Mouse (Mus musculus) stomach, adult 2 months (tissue): ENCODE data around the gene Supt5. TPM values are rescaled to one million over a fixed set of nuclear protein-coding genes. Genes with fewer than 3 reads are reported as not detected.

Experiments
- polyA plus RNA-seq: library from polyadenylated mRNA; depleted of rRNA; stranded (reverse); fragments of >200 nt; gene quantifications from 2 replicates; pipeline ENCODE4 v1.2.3, GENCODE M21; 2012; rRNA removed

Supt5 gene
- polyA plus RNA-seq: 52.0 and 56.5 TPM in 2 replicates

GRCm38 (mm10) chr7:28338108-28338998 lies at the start of gene Supt5:
Gene Supt5, minus strand, starts transcription at chr7:28338746.

GRCm38 (mm10) chr7:28380237-28381016 lies 41.9 kb upstream of the Supt5 start, which contains the start of gene Zfp36:
Gene Zfp36, minus strand, starts transcription at chr7:28380253.

GRCm38 (mm10) chr7:28372251-28373108 lies 33.9 kb upstream of the Supt5 start, which contains the start of gene Plekhg2:
Gene Plekhg2, minus strand, starts transcription at chr7:28372599.

GRCm38 (mm10) chr7:28350155-28350883 lies 11.8 kb upstream of the Supt5 start, which contains the start of gene Rps16:
Gene Rps16, plus strand, starts transcription at chr7:28350652.

GRCm38 (mm10) chr7:28311926-28312543 lies 26.5 kb downstream of the Supt5 start, which contains the start of gene Timm50:
Gene Timm50, minus strand, starts transcription at chr7:28312072.

GRCm38 (mm10) chr7:28301616-28302433 lies 36.7 kb downstream of the Supt5 start, which contains the start of gene Dll3:
Gene Dll3, minus strand, starts transcription at chr7:28302238.

GRCm38 (mm10) chr7:28290638-28291590 lies 47.6 kb downstream of the Supt5 start, which contains the start of gene Selenov:
Gene Selenov, minus strand, starts transcription at chr7:28291186.

GRCm38 (mm10) chr7:28277615-28278278 lies 60.8 kb downstream of the Supt5 start, which contains the start of gene Eid2b:
Gene Eid2b, plus strand, starts transcription at chr7:28277739.

GRCm38 (mm10) chr7:28267129-28268041 lies 71.2 kb downstream of the Supt5 start, which contains the start of gene Eid2:
Gene Eid2, plus strand, starts transcription at chr7:28267881.

Other genes with a start within 250 kb of the Supt5 start
- gene 9530053A07Rik, start 209.3 kb downstream of the Supt5 start, polyA plus RNA-seq: 0.01 and 0.03 TPM in 2 replicates
- 13.0 and 31.1 TPM in 2 replicates for gene Fbl, start 169.0 kb downstream of the Supt5 start, polyA plus RNA-seq
- 24.2 and 25.2 TPM in 2 replicates for gene Dyrk1b, start 159.3 kb downstream of the Supt5 start, polyA plus RNA-seq
- gene Eid2, start 70.9 kb downstream of the Supt5 start, polyA plus RNA-seq: 3.5 and 4.9 TPM in 2 replicates
- gene Eid2b, start 61.0 kb downstream of the Supt5 start, polyA plus RNA-seq: 4.4 and 9.7 TPM in 2 replicates
- not detected in 2 replicates for gene Selenov, start 47.6 kb downstream of the Supt5 start, polyA plus RNA-seq
- 0.03 and 0.28 TPM in 2 replicates for gene Dll3, start 36.5 kb downstream of the Supt5 start, polyA plus RNA-seq
- gene Timm50, start 26.7 kb downstream of the Supt5 start, polyA plus RNA-seq: 40.2 and 50.9 TPM in 2 replicates
- 364 and 449 TPM in 2 replicates for gene Rps16, start 11.9 kb upstream of the Supt5 start, polyA plus RNA-seq
- 12.3 and 14.5 TPM in 2 replicates for gene Plekhg2, start 33.9 kb upstream of the Supt5 start, polyA plus RNA-seq
- gene Zfp36, start 41.5 kb upstream of the Supt5 start, polyA plus RNA-seq: 27.8 and 36.2 TPM in 2 replicates
- gene Med29, start 54.0 kb upstream of the Supt5 start, polyA plus RNA-seq: 28.9 and 39.5 TPM in 2 replicates
- 69.9 and 73.0 TPM in 2 replicates for gene Paf1, start 54.2 kb upstream of the Supt5 start, polyA plus RNA-seq
- 0.89 and 2.4 TPM in 2 replicates for gene Gmfg, start 98.7 kb upstream of the Supt5 start, polyA plus RNA-seq
- gene Lrfn1, start 113.2 kb upstream of the Supt5 start, polyA plus RNA-seq: 2.3 and 5.8 TPM in 2 replicates
- not detected in 2 replicates for gene Ifnl2, start 171.7 kb upstream of the Supt5 start, polyA plus RNA-seq
- gene Ifnl3, start 184.1 kb upstream of the Supt5 start, polyA plus RNA-seq: not detected in 2 replicates
- gene Sycn, start 202.1 kb upstream of the Supt5 start, polyA plus RNA-seq: 12.7 and 29.8 TPM in 2 replicates
- gene Nccrp1, start 208.5 kb upstream of the Supt5 start, polyA plus RNA-seq: 21.6 and 26.7 TPM in 2 replicates